Mouse (Mus musculus): ENCODE results near the gene Fkbp8. TPM values are rescaled to one million over a fixed set of nuclear protein-coding genes. Genes with fewer than 3 reads are reported as not detected.
A peak's percentile ranks its signal among the peaks of the same experiment; 100 is the strongest.

Fkbp8 gene
- total RNA-seq, 4 experiments from 2014 or later: 135 to 145 (median 137) TPM

DNA sequence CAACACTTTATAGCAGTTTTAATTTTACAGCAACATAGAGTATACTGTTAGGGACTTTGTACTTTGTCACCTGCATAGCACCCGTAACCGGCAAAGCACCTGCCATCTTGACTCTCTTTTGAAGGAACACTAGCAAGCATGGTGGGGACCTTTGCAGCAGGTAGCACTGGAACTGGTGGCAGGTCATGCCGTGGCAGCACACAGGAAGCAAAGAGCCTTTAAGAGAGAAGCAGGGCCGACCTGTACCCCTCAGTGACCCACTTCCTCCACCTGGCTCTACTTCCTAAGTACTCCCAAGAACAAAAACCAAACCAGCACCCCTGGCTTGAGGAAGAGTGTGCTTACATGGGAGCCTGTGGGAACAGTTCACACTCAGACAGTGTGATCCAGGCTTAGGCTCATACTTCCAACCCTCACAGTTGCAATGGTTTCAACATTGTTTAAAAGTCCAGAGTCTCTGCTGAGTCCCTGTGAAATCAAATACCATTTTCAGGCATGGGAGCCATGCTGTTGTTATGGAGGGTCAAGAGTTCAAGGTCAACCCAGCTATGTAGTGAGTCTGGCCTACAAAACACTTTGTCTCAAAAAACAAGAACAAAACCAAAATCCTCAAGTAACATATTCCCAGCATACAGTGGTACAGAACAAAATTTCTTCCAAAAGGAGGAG is 27.7 kb downstream of the Fkbp8 start:
- no peak for DNase-seq (ENCODE audit: low spot score)

DNA sequence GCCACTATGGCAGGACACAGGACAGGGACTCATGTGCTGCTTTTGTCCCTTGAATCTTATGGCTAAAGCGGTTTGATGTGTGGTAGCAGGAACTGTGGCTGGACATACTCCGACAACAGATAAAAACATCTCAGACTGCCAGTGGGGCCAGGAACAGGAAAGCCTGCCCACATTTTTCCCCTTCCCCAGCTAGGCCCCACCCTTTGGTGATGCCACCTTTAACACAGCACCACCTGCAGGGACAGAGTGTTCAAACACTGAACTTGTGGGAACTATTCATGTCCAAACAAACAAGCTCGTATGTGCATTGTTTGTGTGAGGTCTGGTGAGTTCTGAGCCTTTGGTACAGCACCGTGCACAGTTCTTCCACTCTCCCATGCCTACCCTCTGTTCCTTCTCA is 30.8 kb downstream of the Fkbp8 start:
- DNase-seq (ENCODE audit: low spot score): no peak

DNA sequence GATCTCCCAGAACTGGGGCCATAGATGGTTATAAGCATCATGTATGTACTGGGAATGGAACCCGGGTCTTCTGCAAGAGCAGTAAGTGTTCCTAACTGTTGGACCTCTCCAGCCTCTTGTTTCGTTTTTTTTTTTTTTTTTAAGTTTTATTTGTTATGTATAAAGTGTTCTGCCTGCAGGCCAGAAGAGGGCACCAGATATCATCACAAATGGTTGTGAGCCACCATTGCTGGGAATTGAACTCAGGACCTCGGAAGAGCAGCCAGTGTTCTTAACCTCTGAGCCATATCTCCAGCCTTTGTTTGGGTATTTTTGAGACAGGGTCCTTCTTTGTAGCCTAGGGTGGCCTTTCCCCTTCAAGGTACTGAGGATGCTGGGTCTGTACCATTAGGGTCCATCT is 31.5 kb downstream of the Fkbp8 start:
- DNase-seq (ENCODE audit: low spot score): no peak

DNA sequence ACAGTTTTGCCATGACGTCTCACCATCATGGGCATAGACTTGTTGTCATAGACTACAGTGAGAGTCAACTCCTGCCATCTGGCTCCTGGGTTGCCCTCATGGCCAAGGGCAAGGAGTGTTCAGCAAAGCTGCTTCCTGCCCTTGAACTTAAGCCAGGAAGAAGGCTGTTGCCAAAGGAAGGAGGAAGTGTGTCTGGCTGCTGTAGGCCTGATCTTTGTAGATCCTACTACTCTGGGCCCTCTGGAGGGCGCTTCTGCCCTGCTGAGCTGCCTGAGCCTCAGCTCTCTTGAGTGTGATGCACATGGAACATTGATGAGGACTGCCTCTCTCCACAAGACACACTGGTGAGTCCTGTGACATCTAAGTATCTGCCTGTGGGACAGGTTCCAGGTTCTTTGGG is 32.6 kb downstream of the Fkbp8 start:
- DNase-seq (ENCODE audit: low spot score): peak; percentile 74

GRCm38 (mm10) chr8:70560564-70560963 is 33.0 kb downstream of the Fkbp8 start:
- DNase-seq (ENCODE audit: low spot score): no peak

DNA sequence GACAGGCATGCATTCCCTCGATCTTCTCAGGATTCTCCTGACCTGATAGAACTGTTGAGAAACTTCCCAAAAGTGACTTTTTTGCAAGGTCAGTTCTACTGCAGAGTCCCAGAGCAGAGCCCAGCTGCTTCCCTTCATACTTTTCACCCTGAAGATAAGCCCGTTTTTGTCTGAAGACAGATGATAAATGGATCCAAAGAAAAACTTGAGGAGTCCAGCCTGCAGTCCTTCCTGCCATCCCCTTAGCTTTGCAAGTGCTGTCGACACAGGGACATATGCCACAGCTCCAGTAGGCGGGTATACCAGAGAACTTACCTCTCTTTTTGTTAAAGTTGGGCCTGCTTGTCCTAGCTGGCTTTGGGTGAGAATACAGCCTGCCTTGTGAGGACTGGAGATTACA is 33.8 kb downstream of the Fkbp8 start:
- DNase-seq (ENCODE audit: low spot score): no peak

DNA sequence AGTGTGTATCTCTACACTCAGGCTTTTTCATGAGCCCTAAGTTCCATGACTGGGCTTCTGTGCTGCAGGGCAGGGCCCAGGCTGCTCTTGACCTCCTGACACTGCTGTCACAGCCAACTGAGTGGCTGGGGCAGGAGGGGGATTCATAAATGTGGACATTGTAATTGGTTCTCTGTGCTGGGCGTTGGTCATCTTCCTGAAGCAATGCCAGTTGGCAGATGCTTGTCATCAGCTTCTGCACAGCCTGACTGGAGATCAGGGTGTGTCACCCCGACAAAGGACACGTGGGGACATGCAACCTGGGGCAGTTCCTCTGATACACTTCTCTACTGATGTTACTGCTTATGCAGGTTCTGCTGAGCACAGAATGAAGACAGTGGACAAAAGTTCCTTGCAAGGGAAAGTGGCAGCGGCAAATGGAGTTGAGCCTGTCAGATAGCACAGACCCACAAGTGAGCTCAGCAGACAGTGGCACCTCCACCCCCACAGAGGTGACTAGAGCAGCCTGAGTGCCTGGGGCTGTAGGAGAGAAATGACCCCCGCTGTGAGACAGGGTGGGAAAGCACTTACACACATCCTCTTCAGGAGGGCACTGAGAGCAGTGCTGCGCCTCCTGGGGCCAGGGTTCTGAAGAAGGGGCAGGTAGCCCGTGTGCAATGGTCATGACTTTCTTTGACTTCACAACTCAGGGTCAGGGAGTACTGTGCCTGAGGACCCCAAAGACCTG is 34.4 kb downstream of the Fkbp8 start:
- DNase-seq (ENCODE audit: low spot score): peak; percentile 81

GRCm38 (mm10) chr8:70562802-70563201 is 35.3 kb downstream of the Fkbp8 start:
- no peak for DNase-seq (ENCODE audit: low spot score)

GRCm38 (mm10) chr8:70563763-70564387 is 36.4 kb downstream of the Fkbp8 start:
- DNase-seq (ENCODE audit: low spot score): no peak

DNA sequence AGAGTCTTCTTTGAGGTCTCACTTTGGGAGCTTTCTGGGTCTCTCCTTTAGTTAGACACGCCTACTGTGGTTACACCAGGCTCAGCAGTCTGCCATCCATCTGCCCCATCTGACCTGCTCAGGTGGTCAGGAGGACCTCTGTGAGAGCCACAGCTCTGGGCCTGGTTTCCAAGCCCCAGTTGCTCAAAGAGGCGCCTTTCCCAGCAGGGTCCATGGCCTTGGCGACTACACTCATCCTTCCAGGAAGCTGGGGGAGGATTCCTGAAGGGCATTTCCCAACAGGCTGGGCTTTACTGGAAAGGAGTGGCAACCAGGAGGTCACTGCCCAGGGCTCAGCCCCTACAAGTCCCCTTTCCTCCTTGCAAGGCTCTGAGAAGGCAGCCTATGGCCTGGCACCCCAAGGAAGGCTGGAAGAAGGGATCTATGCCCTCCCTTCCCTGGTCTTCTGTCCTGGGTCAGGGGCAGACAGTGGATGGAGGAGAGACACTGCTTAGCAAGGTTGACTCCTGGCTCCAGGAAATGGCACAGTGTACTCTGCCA is 37.2 kb downstream of the Fkbp8 start:
- no peak for DNase-seq (ENCODE audit: low spot score)

GRCm38 (mm10) chr8:70565561-70565960 is 38.0 kb downstream of the Fkbp8 start:
- DNase-seq (ENCODE audit: low spot score): no peak

DNA sequence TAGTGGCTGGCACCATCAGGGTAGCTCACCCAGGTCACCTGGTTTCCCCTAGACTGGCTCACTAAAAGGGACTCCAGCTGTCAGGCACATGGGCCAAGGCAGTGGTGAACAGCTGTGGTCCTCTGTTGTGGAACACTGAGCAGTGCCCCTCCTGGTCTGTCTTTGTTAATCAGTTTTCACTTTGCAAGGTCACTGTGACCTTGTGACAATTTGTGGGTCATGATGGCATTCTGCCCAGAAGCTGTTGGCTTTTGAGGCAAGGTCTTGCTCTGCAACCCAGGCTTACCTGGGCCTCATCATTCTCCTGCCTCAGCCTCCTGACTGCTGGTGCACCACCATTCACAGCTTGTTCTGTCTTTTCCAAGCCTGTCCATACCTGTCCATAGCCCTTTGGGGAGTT is 42.8 kb downstream of the Fkbp8 start:
- no peak for DNase-seq (ENCODE audit: low spot score)

DNA sequence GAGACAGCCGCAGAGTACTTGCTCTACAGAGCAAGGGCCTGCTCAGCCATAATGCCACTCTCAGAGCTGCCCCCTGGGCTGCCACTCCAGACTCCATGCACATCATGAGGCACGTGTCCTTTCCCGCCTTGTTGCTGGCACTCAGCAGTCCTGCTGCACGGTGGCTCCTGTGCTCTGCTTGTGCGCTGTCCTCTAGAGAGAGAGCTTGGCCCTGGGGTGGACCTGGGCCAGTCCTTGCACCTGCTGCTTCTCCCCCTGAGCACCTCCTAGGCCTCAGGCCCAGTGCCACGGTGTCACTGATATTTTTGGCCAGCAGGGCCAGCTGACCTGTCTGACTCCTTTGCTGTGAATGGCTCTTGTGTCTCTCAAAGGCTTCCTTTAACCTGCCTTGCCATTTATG is 43.5 kb downstream of the Fkbp8 start:
- DNase-seq (ENCODE audit: low spot score): peak; percentile 68

GRCm38 (mm10) chr8:70574302-70574701 is 46.8 kb downstream of the Fkbp8 start:
- no peak for DNase-seq (ENCODE audit: low spot score)

DNA sequence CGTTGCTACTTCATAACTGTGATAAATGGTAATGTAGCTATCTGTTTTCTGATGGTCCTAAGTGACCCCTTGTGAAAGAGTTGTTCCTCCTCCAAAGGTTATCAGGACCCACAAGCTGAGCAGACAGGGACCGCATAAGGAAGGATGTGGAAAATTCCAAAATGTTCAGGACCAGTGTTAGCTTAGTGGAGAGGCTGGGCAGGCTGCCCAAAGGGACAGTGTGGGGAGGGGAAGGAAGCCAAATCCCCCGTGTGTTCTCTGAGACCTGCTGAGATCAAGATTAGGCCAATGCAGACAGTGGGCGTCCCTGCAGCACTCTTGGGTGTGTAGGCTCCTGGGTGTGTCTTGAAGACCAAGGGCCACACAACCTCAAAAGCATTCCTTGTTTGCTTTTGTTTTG is 47.4 kb downstream of the Fkbp8 start:
- peak; percentile 71 for DNase-seq (ENCODE audit: low spot score)

DNA sequence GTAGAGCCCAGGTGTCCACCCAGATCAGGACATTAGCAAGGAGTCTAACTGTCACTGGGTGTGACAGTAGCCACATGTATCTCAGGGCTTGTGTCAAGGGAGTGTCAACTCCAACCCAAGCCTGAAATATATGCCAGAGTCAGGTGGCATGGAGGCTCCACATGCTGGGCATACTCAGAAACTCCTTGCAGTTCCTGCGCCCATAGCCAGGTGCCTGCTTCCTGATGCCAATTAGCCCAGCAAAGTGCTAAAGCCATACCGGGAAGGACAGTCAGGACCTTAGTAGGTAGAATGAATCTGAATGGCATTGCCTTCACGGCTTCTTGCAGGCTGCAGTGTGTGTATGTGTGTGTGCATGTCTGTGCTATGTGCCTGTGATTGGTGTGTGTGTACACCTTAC is 49.7 kb downstream of the Fkbp8 start:
- DNase-seq (ENCODE audit: low spot score): no peak

DNA sequence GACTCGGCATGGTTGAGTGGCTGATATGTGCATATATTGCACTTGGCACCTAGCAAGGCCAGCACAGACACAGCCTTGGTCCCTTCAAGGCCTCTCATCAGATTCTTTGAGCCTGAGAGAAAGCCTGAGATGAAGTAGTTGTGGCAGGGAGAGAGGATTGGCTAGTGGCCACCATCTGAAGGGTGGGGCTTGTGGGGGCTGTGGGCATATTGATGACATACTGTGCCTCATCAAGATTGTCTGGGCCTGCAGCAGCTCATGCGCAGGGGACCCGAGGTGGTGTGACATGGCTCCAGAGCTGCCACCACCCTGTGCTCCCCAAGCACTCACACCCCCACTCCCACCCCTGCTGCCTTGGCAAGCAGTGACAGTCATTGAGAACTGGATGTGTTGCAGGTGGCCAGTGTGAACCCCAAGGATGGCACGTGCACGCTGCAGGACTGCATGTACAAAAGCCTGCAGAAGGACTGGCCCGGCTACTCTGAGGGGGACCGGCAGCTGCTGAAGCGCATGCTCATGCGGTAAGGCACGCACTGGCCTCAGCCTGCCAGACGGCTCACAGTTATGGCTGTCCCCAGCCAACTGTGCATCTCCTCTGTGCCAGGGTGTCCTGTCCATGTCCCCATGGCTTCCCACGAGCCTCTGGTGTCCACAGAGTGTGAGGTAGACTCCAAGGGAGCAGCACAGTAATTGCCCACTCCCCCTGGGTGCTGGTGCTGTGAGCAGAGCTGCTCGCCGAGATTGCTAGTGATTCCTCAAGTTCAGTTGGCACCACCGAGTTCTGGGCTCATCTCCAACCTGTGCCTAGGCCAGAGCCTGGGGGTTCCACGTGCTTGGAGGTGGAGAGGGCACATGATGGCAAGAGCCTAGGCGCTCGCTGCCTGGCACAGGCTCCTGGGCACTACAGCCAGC is 56.2 kb downstream of the Fkbp8 start:
- peak; percentile 72 for DNase-seq (ENCODE audit: low spot score)

DNA sequence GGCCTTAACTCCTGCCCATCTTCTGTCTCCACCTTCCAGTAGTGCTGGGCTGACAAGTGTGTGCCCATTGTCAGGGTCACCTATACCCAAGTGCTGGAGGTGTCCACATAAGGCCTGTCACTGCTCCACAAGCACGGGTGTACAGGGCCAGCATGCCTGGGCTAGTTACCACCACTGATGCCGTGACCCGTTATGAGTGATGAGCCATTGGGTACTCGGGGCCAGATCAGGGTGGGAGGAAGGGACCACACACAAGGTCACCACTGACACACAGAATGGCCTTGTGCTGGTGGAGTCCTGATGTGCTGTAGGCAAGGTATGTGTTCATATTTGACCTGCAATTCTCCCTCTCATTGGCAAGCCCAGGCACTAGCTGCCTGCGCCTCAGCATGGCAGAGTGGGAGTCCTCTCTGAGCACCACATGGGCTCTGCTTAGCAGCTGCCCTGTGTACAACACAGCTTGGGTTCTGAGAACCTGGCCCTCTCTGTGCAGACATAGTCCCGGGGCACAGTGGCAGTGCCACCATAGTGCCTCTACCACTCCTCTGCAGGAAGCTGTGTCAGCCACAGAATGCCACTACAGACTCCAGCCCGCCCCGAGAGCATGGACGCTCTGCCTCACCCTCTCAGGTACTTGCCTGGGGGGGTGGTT is 57.2 kb downstream of the Fkbp8 start:
- DNase-seq (ENCODE audit: low spot score): no peak
